ENCODE assay signal across 15 mouse cellular contexts in the genomic region with DNA sequence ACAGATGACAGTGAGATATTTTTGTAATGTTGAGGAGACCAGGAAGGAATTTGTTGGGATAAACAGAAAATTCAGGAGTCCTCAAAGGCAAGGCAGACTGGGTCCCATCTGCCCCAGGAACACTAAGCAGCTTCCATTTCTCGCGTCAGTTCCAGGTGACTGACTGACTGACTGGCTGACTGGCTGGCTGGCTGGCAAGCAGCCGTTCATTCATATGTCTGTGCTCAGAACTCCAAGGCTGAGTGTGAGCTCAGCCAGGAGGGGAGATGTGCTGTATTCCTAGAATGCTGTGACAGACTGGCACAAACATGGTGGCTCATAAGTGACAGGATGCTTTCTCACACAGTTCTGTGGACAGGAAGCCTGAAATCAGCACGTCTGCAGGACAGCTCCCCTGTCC. TPM values are rescaled to one million over a fixed set of nuclear protein-coding genes. Genes with fewer than 3 reads are reported as not detected.
DNase-seq lines count a peak whose midpoint lies in the region.
"Had no signal": no experiment of that assay in that cellular context is flagged by ENCODE, and none has a peak within 500 bp of the region (broad histone marks: within the 10 kb centered on the region; RNA-seq: fewer than 3 reads in every experiment).

No protein-coding gene starts in this region.

- DNase-seq in cerebellum, postnatal 14 days = peak; percentile 30 to 31
- no peak for DNase-seq in cerebellum, adult 8-10 months
- DNase-seq in layer of hippocampus, adult 11-12 months (ENCODE audit: low spot score) = peak; percentile 52
- no peak for DNase-seq in layer of hippocampus, adult 9-10 months (ENCODE audit: low spot score)
- peak; percentile 76 for DNase-seq in brain, adult 2 months (ENCODE audit: low read depth, low spot score)
- DNase-seq in layer of hippocampus, postnatal 14 days (ENCODE audit: low spot score in 2 of 2) = peak; percentile 43 to 64
- no peak for DNase-seq in adrenal gland, postnatal 14 days
- no peak for DNase-seq in adipocyte (ENCODE audit: low spot score)
- DNase-seq: adrenal gland, postnatal 25 days; cerebellum, adult 9-10 months; embryo, embryonic 11 days; gastrocnemius, postnatal 14 days; kidney, adult 9 months; right cerebral cortex, postnatal 14 days had no signal

RNA-seq across cellular contexts. Expression of gene Fndc9, which starts 1.4 kb away (rescaled TPM):
- total RNA-seq in layer of hippocampus, postnatal 14 days (2021) = 1 to 10 TPM; 2.9 to 3.4 TPM
- total RNA-seq in adrenal gland, postnatal 14 days (2021) = not detected in 2 replicates
- total RNA-seq: adrenal gland, postnatal 25 days; gastrocnemius, postnatal 14 days; heart, adult 8-10 months had no signal

Comparison
In these comparisons a context has a peak if more than half of its experiments do, and no peak if none do; other contexts are left out.
1. DNase-seq: peak in cerebellum, postnatal 14 days (2 of 2), layer of hippocampus, adult 11-12 months (single experiment), brain, adult 2 months (single experiment) and layer of hippocampus, postnatal 14 days (2 of 2); none in cerebellum, adult 8-10 months (single experiment), layer of hippocampus, adult 9-10 months (single experiment), adrenal gland, postnatal 14 days (single experiment) and adipocyte (single experiment).